Mouse (Mus musculus): Measurements from ENCODE around the gene Snx22. TPM values are rescaled to one million over a fixed set of nuclear protein-coding genes. Genes with fewer than 3 reads are reported as not detected.

Gene Snx22
- total and polyA plus RNA-seq, 3 experiments: 0.39 to 11.4 TPM; not detected in 1

GRCm38 (mm10) chr9:66066791-66067190 lies 2.7 kb downstream of the Snx22 start:
- in situ Hi-C loops (cut with MboI; ENCODE audit: low pct_ligation_motif_present, low pct_unique_long_range_greater_than_20kb, low sequenced_read_pairs) (no loop called here), dilution Hi-C loops (cut with MboI; ENCODE audit: extremely low pct_ligation_motif_present, extremely low pct_unique_long_range_greater_than_20kb, low sequenced_read_pairs) (no loop called here)
- Histone ChIP-seq H3K4me1 (ENCODE audit: control insufficient read depth in 1 of 2, insufficient read depth in 2 of 2) (peaks cover 16 to 33% of the 10 kb centered on the region in 2 experiments), H3K79me2 (replicated peaks; ENCODE audit: control insufficient read depth, extremely low read depth, insufficient read depth, poor library complexity, severe bottlenecking) (peaks cover 5% of the 10 kb centered on the region; the same call in 1 of the 2 replicates), H3K36me3 (replicated peaks in 1 of 2; ENCODE audit: control insufficient read depth in 1 of 2, insufficient read depth in 1 of 2, low read length in 1 of 2) (peaks cover 44 to 50% of the 10 kb centered on the region in 2 experiments), H3K27me3 (replicated peaks) (no peaks in the 10 kb centered on the region), H3K9ac (ENCODE audit: insufficient read depth, low read depth) (no peak overlapping the region), H3K27ac (ENCODE audit: insufficient read depth, low read depth) (peak overlapping the region; percentile 28; the same call in 1 of the 2 replicates), H3K4me2 (ENCODE audit: insufficient read depth, low read depth, poor library complexity, severe bottlenecking) (no peak overlapping the region), H3K9me3 (replicated peaks; ENCODE audit: low read length) (peaks cover 11% of the 10 kb centered on the region), H3K4me3 (replicated peaks in 1 of 3; ENCODE audit: low read depth in 2 of 3, low read length in 2 of 3, poor library complexity in 1 of 3) (no peak overlapping the region)
- no peak for DNase-seq (ENCODE audit: extremely low read depth)
- TF ChIP-seq CHD1 (IDR thresholded peaks at IDR 0.05; ENCODE audit: low read depth, low read length): no peak
- no peak for TF ChIP-seq MXI1 (IDR thresholded peaks at IDR 0.05; ENCODE audit: low read depth, low read length)
- TF ChIP-seq RCOR1 (conservative IDR thresholded peaks at IDR 0.05; ENCODE audit: low read depth, low read length): no peak
- no peak for TF ChIP-seq MAFK (IDR thresholded peaks at IDR 0.05; ENCODE audit: insufficient replicate concordance, low read length)
- no peak for TF ChIP-seq BHLHE40 (IDR thresholded peaks at IDR 0.05; ENCODE audit: low read depth, low read length)
- no peak for TF ChIP-seq ZKSCAN1 (IDR thresholded peaks at IDR 0.05; ENCODE audit: borderline replicate concordance, low read depth, low read length)
- TF ChIP-seq MYC (IDR thresholded peaks at IDR 0.05; ENCODE audit: low read depth, low read length): no peak
- no peak for TF ChIP-seq UBTF (IDR thresholded peaks at IDR 0.05; ENCODE audit: low read depth, low read length)
- TF ChIP-seq SMC3 (IDR thresholded peaks at IDR 0.05; ENCODE audit: low read depth, low read length): no peak
- TF ChIP-seq ZC3H11A (IDR thresholded peaks at IDR 0.05; ENCODE audit: low read depth, low read length): no peak
- TF ChIP-seq CHD2 (IDR thresholded peaks at IDR 0.05; ENCODE audit: low read length): no peak
- no peak for TF ChIP-seq POLR2AphosphoS2 (IDR thresholded peaks at IDR 0.05; ENCODE audit: low read depth, low read length)
- TF ChIP-seq JUN (IDR thresholded peaks at IDR 0.05; ENCODE audit: insufficient read depth, low read depth, low read length): no peak
- no peak for TF ChIP-seq NRF1 (IDR thresholded peaks at IDR 0.05; ENCODE audit: low read depth, low read length)
- no peak for TF ChIP-seq USF1 (IDR thresholded peaks at IDR 0.05; ENCODE audit: low read depth, low read length)
- TF ChIP-seq SIN3A (IDR thresholded peaks at IDR 0.05; ENCODE audit: low read length): no peak
- TF ChIP-seq RAD21 (IDR thresholded peaks at IDR 0.05; ENCODE audit: low read depth, low read length): no peak
- TF ChIP-seq MAZ (IDR thresholded peaks at IDR 0.05; ENCODE audit: low read depth, low read length): no peak
- TF ChIP-seq ZMIZ1 (IDR thresholded peaks at IDR 0.05; ENCODE audit: low read depth, low read length): no peak
- TF ChIP-seq HCFC1 (IDR thresholded peaks at IDR 0.05; ENCODE audit: low read depth, low read length): no peak

DNA sequence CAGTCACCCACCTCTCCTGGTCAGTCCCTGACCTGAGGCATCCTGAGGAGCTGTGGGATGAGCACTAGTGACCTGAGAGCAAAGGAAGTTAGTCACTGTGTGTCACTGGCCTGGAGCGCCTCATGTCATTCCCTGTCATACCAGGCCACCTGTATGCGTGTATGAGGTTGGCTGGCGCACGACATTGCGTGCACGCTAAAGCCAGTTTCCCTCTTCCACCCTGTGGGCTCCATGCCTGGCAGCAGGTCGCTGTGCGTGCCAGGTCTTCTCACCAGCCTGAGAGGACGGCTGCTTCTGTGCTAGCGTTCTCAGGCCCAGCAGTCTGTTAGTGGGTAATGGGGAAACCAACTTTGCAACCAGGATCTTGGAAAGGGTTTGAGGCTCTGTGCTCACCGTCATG lies 5.2 kb downstream of the Snx22 start:
- DNase-seq (ENCODE audit: extremely low read depth): no peak
- in situ Hi-C loops (cut with MboI; ENCODE audit: low pct_ligation_motif_present, low pct_unique_long_range_greater_than_20kb, low sequenced_read_pairs) (no loop called here), dilution Hi-C loops (cut with MboI; ENCODE audit: extremely low pct_ligation_motif_present, extremely low pct_unique_long_range_greater_than_20kb, low sequenced_read_pairs) (no loop called here)
- H3K4me3 ChIP-seq (replicated peaks in 1 of 3; ENCODE audit: low read depth in 2 of 3, low read length in 2 of 3, poor library complexity in 1 of 3): no peak overlapping the region
- no peaks in the 10 kb centered on the region for H3K27me3 ChIP-seq (replicated peaks)
- H3K9me3 ChIP-seq (replicated peaks; ENCODE audit: low read length): peaks cover 6% of the 10 kb centered on the region
- H3K9ac ChIP-seq (ENCODE audit: insufficient read depth, low read depth): no peak overlapping the region
- no peak overlapping the region for H3K4me2 ChIP-seq (ENCODE audit: insufficient read depth, low read depth, poor library complexity, severe bottlenecking)
- TF ChIP-seq RAD21 (IDR thresholded peaks at IDR 0.05; ENCODE audit: low read depth, low read length) (no peak), HCFC1 (IDR thresholded peaks at IDR 0.05; ENCODE audit: low read depth, low read length) (no peak), MAX (IDR thresholded peaks at IDR 0.05; ENCODE audit: low read length) (no peak), CHD2 (IDR thresholded peaks at IDR 0.05; ENCODE audit: low read length) (no peak), POLR2A (IDR thresholded peaks at IDR 0.05; ENCODE audit: low read depth, low read length) (no peak), MXI1 (IDR thresholded peaks at IDR 0.05; ENCODE audit: low read depth, low read length) (no peak), TCF12 (IDR thresholded peaks at IDR 0.05; ENCODE audit: low read depth, low read length) (no peak), UBTF (IDR thresholded peaks at IDR 0.05; ENCODE audit: low read depth, low read length) (no peak), ETS1 (conservative IDR thresholded peaks at IDR 0.05; ENCODE audit: low read depth, low read length) (no peak), NRF1 (IDR thresholded peaks at IDR 0.05; ENCODE audit: low read depth, low read length) (no peak), MYC (IDR thresholded peaks at IDR 0.05; ENCODE audit: low read depth, low read length) (no peak), MAZ (IDR thresholded peaks at IDR 0.05; ENCODE audit: low read depth, low read length) (no peak), E2F4 (IDR thresholded peaks at IDR 0.05; ENCODE audit: insufficient replicate concordance, low read depth, low read length) (no peak), USF2 (conservative IDR thresholded peaks at IDR 0.05; ENCODE audit: low read depth, low read length) (no peak), MEF2A (IDR thresholded peaks at IDR 0.05; ENCODE audit: borderline replicate concordance, low read depth, low read length) (no peak), ZMIZ1 (IDR thresholded peaks at IDR 0.05; ENCODE audit: low read depth, low read length) (no peak), NELFE (IDR thresholded peaks at IDR 0.05; ENCODE audit: low read depth, low read length) (no peak), ZKSCAN1 (IDR thresholded peaks at IDR 0.05; ENCODE audit: borderline replicate concordance, low read depth, low read length) (no peak)
- peaks cover 44 to 53% of the 10 kb centered on the region in 2 experiments for H3K36me3 ChIP-seq (replicated peaks in 1 of 2; ENCODE audit: control insufficient read depth in 1 of 2, insufficient read depth in 1 of 2, low read length in 1 of 2)
- no peak overlapping the region for H3K27ac ChIP-seq (ENCODE audit: insufficient read depth, low read depth)
- H3K79me2 ChIP-seq (replicated peaks; ENCODE audit: control insufficient read depth, extremely low read depth, insufficient read depth, poor library complexity, severe bottlenecking): peaks cover 19% of the 10 kb centered on the region
- peaks cover 16 to 42% of the 10 kb centered on the region in 2 experiments for H3K4me1 ChIP-seq (ENCODE audit: control insufficient read depth in 1 of 2, insufficient read depth in 2 of 2)
